Mouse (Mus musculus): Measurements from ENCODE around the gene Gabpb1. TPM values are rescaled to one million over a fixed set of nuclear protein-coding genes. Genes with fewer than 3 reads are reported as not detected.

Gabpb1 gene
- 65.3 and 71.2 TPM in 2 replicates for polyA plus RNA-seq (2016; fragmentation: Nextera tagmentation; extraction: Ambion mirVana)

- Histone ChIP-seq H3K9me3 (replicated peaks) (peaks cover 5% of the 10 kb centered on the region; the same call in 1 of the 2 replicates), H3K4me1 (peaks cover 27% of the 10 kb centered on the region), H3K36me3 (peaks cover 6% of the 10 kb centered on the region; the same call in 1 of the 2 replicates), H3K9ac (peak within 1 kb of the TSS; percentile 98), H3K27me3 (no peaks in the 10 kb centered on the region), H3K4me3 (peak within 1 kb of the TSS; percentile 97), H3K4me2 (replicated peaks) (peak within 1 kb of the TSS; percentile 61), H3K27ac (peak within 1 kb of the TSS; percentile 100)
- WGBS: 24% methylated on average over 12 of the region's 12 CpGs
- ATAC-seq (ENCODE audit: low FRiP score): no peak
These were observed at the start of gene Gabpb1 for GRCm38 (mm10) chr2:126676122-126676515. Gene Gabpb1, minus strand, starts transcription at chr2:126676337.

- Histone ChIP-seq H3K27me3 (no peaks in the 10 kb centered on the region), H3K9me3 (replicated peaks) (no peaks in the 10 kb centered on the region), H3K4me3 (no peak overlapping the region), H3K9ac (no peak overlapping the region), H3K36me3 (no peaks in the 10 kb centered on the region), H3K27ac (no peak overlapping the region), H3K4me1 (peaks cover 8% of the 10 kb centered on the region), H3K4me2 (replicated peaks) (no peak overlapping the region)
- ATAC-seq (ENCODE audit: low FRiP score): no peak
These were observed 36.8 kb upstream of the Gabpb1 start for GRCm38 (mm10) chr2:126712950-126713349.

GRCm38 (mm10) chr2:126712526-126712925, 36.4 kb upstream of the Gabpb1 start:
- 96% methylated on average over 5 of the region's 5 CpGs for whole genome bisulfite sequencing
- no peak overlapping the region for H3K4me3 ChIP-seq
- H3K27ac ChIP-seq: no peak overlapping the region
- no peak overlapping the region for H3K4me2 ChIP-seq (replicated peaks)
- H3K9ac ChIP-seq: no peak overlapping the region
- no peak for ATAC-seq (ENCODE audit: low FRiP score)
- no peaks in the 10 kb centered on the region for H3K27me3 ChIP-seq
- peaks cover 10% of the 10 kb centered on the region for H3K4me1 ChIP-seq
- H3K36me3 ChIP-seq: no peaks in the 10 kb centered on the region
- H3K9me3 ChIP-seq (replicated peaks): no peaks in the 10 kb centered on the region

- no peaks in the 10 kb centered on the region for H3K36me3 ChIP-seq
- no peak for ATAC-seq (ENCODE audit: low FRiP score)
- no peak overlapping the region; the same call in 1 of the 2 replicates for H3K9ac ChIP-seq
- peak overlapping the region; percentile 67 for H3K4me2 ChIP-seq (replicated peaks)
- H3K4me1 ChIP-seq: peaks cover 10% of the 10 kb centered on the region
- H3K27me3 ChIP-seq: peaks cover 7% of the 10 kb centered on the region; the same call in 1 of the 2 replicates
- WGBS: 92% methylated on average over 4 of the region's 4 CpGs
- H3K4me3 ChIP-seq: no peak overlapping the region
- H3K27ac ChIP-seq: no peak overlapping the region
- H3K9me3 ChIP-seq (replicated peaks): no peaks in the 10 kb centered on the region
These were observed 32.2 kb upstream of the Gabpb1 start for GRCm38 (mm10) chr2:126708361-126708760.

- Histone ChIP-seq H3K27ac (peak overlapping the region; percentile 76), H3K36me3 (no peaks in the 10 kb centered on the region), H3K27me3 (peaks cover 9% of the 10 kb centered on the region; the same call in 1 of the 2 replicates), H3K9ac (peak overlapping the region; percentile 82), H3K4me2 (replicated peaks) (peak overlapping the region; percentile 67), H3K9me3 (replicated peaks) (no peaks in the 10 kb centered on the region), H3K4me1 (peaks cover 10% of the 10 kb centered on the region), H3K4me3 (peak overlapping the region; percentile 80)
- WGBS: 0% methylated on average over 23 of the region's 23 CpGs
- ATAC-seq (ENCODE audit: low FRiP score): peak; percentile 86
These were observed 31.3 kb upstream of the Gabpb1 start for GRCm38 (mm10) chr2:126707438-126707779.

- 3% methylated on average over 47 of the region's 47 CpGs for WGBS
These were observed 30.8 kb upstream of the Gabpb1 start, which contains the start of gene Usp8 for GRCm38 (mm10) chr2:126706759-126707437. Gene Usp8, plus strand, starts transcription at chr2:126707328.

GRCm38 (mm10) chr2:126695285-126695684, 19.1 kb upstream of the Gabpb1 start:
- Histone ChIP-seq H3K4me1 (no peaks in the 10 kb centered on the region), H3K36me3 (no peaks in the 10 kb centered on the region), H3K27ac (no peak overlapping the region), H3K27me3 (peaks cover 3% of the 10 kb centered on the region; the same call in 1 of the 2 replicates), H3K4me3 (no peak overlapping the region), H3K9ac (no peak overlapping the region), H3K9me3 (replicated peaks) (no peaks in the 10 kb centered on the region), H3K4me2 (replicated peaks) (no peak overlapping the region)
- ATAC-seq (ENCODE audit: low FRiP score): no peak
- 88% methylated on average over 6 of the region's 6 CpGs for WGBS

More at GRCm38 (mm10) chr2:126706759-126707437, 30.8 kb upstream of the Gabpb1 start, which contains the start of gene Usp8:
- H3K27me3 ChIP-seq: peaks cover 10% of the 10 kb centered on the region
- H3K9ac ChIP-seq: peak within 1 kb of the TSS; percentile 82
- no peaks in the 10 kb centered on the region for H3K9me3 ChIP-seq (replicated peaks)
- H3K4me2 ChIP-seq (replicated peaks): peak within 1 kb of the TSS; percentile 67
- peak within 1 kb of the TSS; percentile 80 for H3K4me3 ChIP-seq
- H3K27ac ChIP-seq: peak within 1 kb of the TSS; percentile 76
- peak; percentile 100 for ATAC-seq (ENCODE audit: low FRiP score)
- H3K4me1 ChIP-seq: peaks cover 10% of the 10 kb centered on the region
- H3K36me3 ChIP-seq: no peaks in the 10 kb centered on the region

GRCm38 (mm10) chr2:126691290-126691689, 15.2 kb upstream of the Gabpb1 start:
- H3K4me3 ChIP-seq: no peak overlapping the region
- ATAC-seq (ENCODE audit: low FRiP score): no peak
- 84% methylated on average over 3 of the region's 3 CpGs for WGBS
- no peaks in the 10 kb centered on the region for H3K4me1 ChIP-seq
- no peak overlapping the region for H3K9ac ChIP-seq
- H3K27ac ChIP-seq: no peak overlapping the region
- H3K9me3 ChIP-seq (replicated peaks): no peaks in the 10 kb centered on the region
- H3K27me3 ChIP-seq: peaks cover 3% of the 10 kb centered on the region; the same call in 1 of the 2 replicates
- H3K36me3 ChIP-seq: 0 out of 2 replicates have a peak, but pooled peaks cover 4% of the 10 kb centered on the region
- H3K4me2 ChIP-seq (replicated peaks): no peak overlapping the region

GRCm38 (mm10) chr2:126682937-126683336, 6.8 kb upstream of the Gabpb1 start:
- H3K4me2 ChIP-seq (replicated peaks): no peak overlapping the region
- no peaks in the 10 kb centered on the region for H3K27me3 ChIP-seq
- no peaks in the 10 kb centered on the region for H3K4me1 ChIP-seq
- H3K4me3 ChIP-seq: no peak overlapping the region
- WGBS: 88% methylated on average over 1 of the region's 1 CpGs
- no peak for ATAC-seq (ENCODE audit: low FRiP score)
- no peak overlapping the region for H3K9ac ChIP-seq
- peaks cover 5% of the 10 kb centered on the region; the same call in 1 of the 2 replicates for H3K9me3 ChIP-seq (replicated peaks)
- H3K36me3 ChIP-seq: peaks cover 21% of the 10 kb centered on the region
- H3K27ac ChIP-seq: no peak overlapping the region

- Histone ChIP-seq H3K27me3 (no peaks in the 10 kb centered on the region), H3K27ac (no peak overlapping the region), H3K9ac (no peak overlapping the region), H3K36me3 (peaks cover 18% of the 10 kb centered on the region), H3K4me3 (no peak overlapping the region), H3K4me2 (replicated peaks) (no peak overlapping the region), H3K9me3 (replicated peaks) (peaks cover 5% of the 10 kb centered on the region; the same call in 1 of the 2 replicates), H3K4me1 (no peaks in the 10 kb centered on the region)
- 79% methylated on average over 2 of the region's 2 CpGs for WGBS
- no peak for ATAC-seq (ENCODE audit: low FRiP score)
These were observed 6.2 kb upstream of the Gabpb1 start for GRCm38 (mm10) chr2:126682333-126682732.

- Histone ChIP-seq H3K4me3 (peak overlapping the region; percentile 97; the same call in 1 of the 2 replicates), H3K9ac (no peak overlapping the region), H3K9me3 (replicated peaks) (peaks cover 5% of the 10 kb centered on the region; the same call in 1 of the 2 replicates), H3K4me1 (peaks cover 23% of the 10 kb centered on the region), H3K4me2 (replicated peaks) (no peak overlapping the region), H3K36me3 (peaks cover 8% of the 10 kb centered on the region), H3K27ac (no peak overlapping the region), H3K27me3 (no peaks in the 10 kb centered on the region)
- 92% methylated on average over 1 of the region's 1 CpGs for WGBS
- no peak for ATAC-seq (ENCODE audit: low FRiP score)
These were observed 1.2 kb upstream of the Gabpb1 start for GRCm38 (mm10) chr2:126677366-126677765.

- Histone ChIP-seq H3K4me2 (replicated peaks) (peak overlapping the region; percentile 61), H3K4me1 (peaks cover 27% of the 10 kb centered on the region), H3K36me3 (peaks cover 6% of the 10 kb centered on the region; the same call in 1 of the 2 replicates), H3K27me3 (no peaks in the 10 kb centered on the region), H3K4me3 (peak overlapping the region; percentile 97), H3K9me3 (replicated peaks) (peaks cover 3% of the 10 kb centered on the region; the same call in 1 of the 2 replicates), H3K27ac (peak overlapping the region; percentile 100), H3K9ac (peak overlapping the region; percentile 98)
- WGBS: under 1% methylated on average over 95 of the region's 99 CpGs
- ATAC-seq (ENCODE audit: low FRiP score): peak; percentile 94
These were observed 692 bp downstream of the Gabpb1 start for GRCm38 (mm10) chr2:126675169-126676121.

All from hindbrain, embryonic 12.5 days (tissue).